Mouse (Mus musculus) heart, adult 2 months (tissue): ENCODE data around the gene Myzap.
A peak's percentile ranks its signal among the peaks of the same experiment; 100 is the strongest.

ENCODE experiments used
- CTCF ChIP-seq: fragments of 200-600 bp; IDR thresholded peaks from 2 replicates; pipeline ENCODE4 v1.8.1; 2022; ENCODE audit warnings: antibody characterized with exemption, mild to moderate bottlenecking, moderate library complexity
- EP300 ChIP-seq: fragments of 200-500 bp; IDR thresholded peaks from 2 replicates; pipeline ENCODE4 v1.6.1; 2011; ENCODE audit warnings: low read depth, low read length, control low read depth; ENCODE audit not compliant: insufficient read depth
- POLR2A ChIP-seq: fragments of 200-500 bp; IDR thresholded peaks from 2 replicates; pipeline ENCODE4 v1.6.1; 2011; ENCODE audit warnings: mild to moderate bottlenecking, low read depth, low read length, control low read depth; ENCODE audit not compliant: insufficient read depth

DNA sequence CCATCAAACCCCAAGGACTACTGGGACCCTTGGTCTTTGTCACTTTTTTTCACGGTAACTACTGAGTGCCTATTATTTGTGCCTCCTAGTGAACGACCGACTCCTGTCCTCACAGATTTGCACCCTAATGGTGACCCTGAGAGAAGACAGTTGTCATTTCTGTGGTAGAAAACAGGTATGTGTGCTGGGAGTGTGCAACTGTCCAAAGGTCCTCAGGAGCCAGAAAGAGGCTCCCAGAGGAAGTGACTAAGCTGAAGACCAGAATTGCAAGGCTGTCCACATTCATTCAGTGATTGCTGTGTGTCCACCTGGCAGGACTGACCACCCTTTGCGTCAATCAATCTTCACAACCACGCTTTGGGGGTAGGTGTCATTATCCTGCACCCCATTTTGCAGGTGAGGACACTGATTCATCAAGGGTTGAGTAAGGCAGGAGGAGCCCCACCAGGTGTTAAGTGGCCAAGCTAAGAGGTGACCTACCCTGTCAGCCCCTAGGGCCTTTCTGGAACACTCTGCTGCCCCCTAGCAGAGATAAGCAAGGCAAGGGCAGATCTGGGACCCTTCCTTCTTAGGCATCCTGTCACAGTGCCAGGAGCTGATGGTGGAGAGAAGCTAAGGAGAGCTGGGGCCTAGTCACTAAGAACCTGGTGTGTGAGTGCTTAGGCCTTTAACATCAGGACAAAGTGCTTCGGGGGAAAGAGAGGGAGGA, 571 bp upstream of the Myzap start:
- peak; percentile 46 for TF ChIP-seq CTCF
- no peak for TF ChIP-seq EP300
- no peak for TF ChIP-seq POLR2A
